Mouse (Mus musculus) c-Kit-negative CD71-positive TER-119-positive erythroid progenitor cells, embryonic 14.5 days (primary cell): ENCODE data around the gene Farsa.
A peak's percentile ranks its signal among the peaks of the same experiment; 100 is the strongest.
"Not testable (repeated sequence)": the region's sequence is repeated elsewhere in the genome, so short reads cannot be mapped to it uniquely, and the experiment has no call there.

Source experiments
- DNase-seq: peaks from one replicate; pipeline ENCODE4 v3.0.0-alpha.2; 2013; ENCODE audit warnings: low read depth, low spot score

Farsa gene

GRCm38 (mm10) chr8:84856864-84857441, at the start of gene Farsa:
Farsa (plus strand) TSS chr8:84856989.
- peak; percentile 90 for DNase-seq

- no peak for DNase-seq
Measured at GRCm38 (mm10) chr8:84809109-84809940, 47.5 kb upstream of the Farsa start.

- DNase-seq = no peak
Measured at GRCm38 (mm10) chr8:84809941-84810280, 46.9 kb upstream of the Farsa start.

- DNase-seq = peak; percentile 61
Measured at GRCm38 (mm10) chr8:84810896-84811295, 45.9 kb upstream of the Farsa start.

GRCm38 (mm10) chr8:84811303-84811702, 45.5 kb upstream of the Farsa start:
- no peak for DNase-seq

- peak; percentile 79 for DNase-seq
Measured at GRCm38 (mm10) chr8:84813059-84813458, 43.7 kb upstream of the Farsa start.

- DNase-seq = no peak
Measured at GRCm38 (mm10) chr8:84813830-84814229, 43.0 kb upstream of the Farsa start.

GRCm38 (mm10) chr8:84814240-84814554, 42.6 kb upstream of the Farsa start:
- no peak for DNase-seq

- no peak for DNase-seq
Measured at GRCm38 (mm10) chr8:84814555-84815441, 42.0 kb upstream of the Farsa start.

- peak; percentile 83 for DNase-seq
Measured at GRCm38 (mm10) chr8:84815547-84815946, 41.2 kb upstream of the Farsa start.

- no peak for DNase-seq
Measured at GRCm38 (mm10) chr8:84816117-84816516, 40.7 kb upstream of the Farsa start.

- DNase-seq = no peak
Measured at GRCm38 (mm10) chr8:84822723-84823122, 34.1 kb upstream of the Farsa start, which contains the start of gene Dand5. Dand5 (minus strand) TSS chr8:84822823.

- DNase-seq = no peak
Measured at GRCm38 (mm10) chr8:84823653-84824052, 33.1 kb upstream of the Farsa start.

GRCm38 (mm10) chr8:84825636-84826035, 31.2 kb upstream of the Farsa start:
- no peak for DNase-seq

- not testable (repeated sequence) for DNase-seq
Measured at GRCm38 (mm10) chr8:84826518-84826917, 30.3 kb upstream of the Farsa start.

GRCm38 (mm10) chr8:84831490-84831889, 25.3 kb upstream of the Farsa start, which contains the start of gene Gadd45gip1:
Gadd45gip1 (plus strand) TSS chr8:84831522.
- peak; percentile 75 for DNase-seq

- peak; percentile 77 for DNase-seq
Measured at GRCm38 (mm10) chr8:84832034-84832717, 24.6 kb upstream of the Farsa start.

- no peak for DNase-seq
Measured at GRCm38 (mm10) chr8:84832759-84833742, 23.7 kb upstream of the Farsa start.

GRCm38 (mm10) chr8:84834002-84834865, 22.6 kb upstream of the Farsa start:
- DNase-seq = no peak
